Mouse (Mus musculus): ENCODE results near the gene Mrpl23.

Gene Mrpl23

GRCm38 (mm10) chr7:142552591-142553416 is 20.3 kb downstream of the Mrpl23 start:
- DNase-seq = no peak

- DNase-seq = no peak
Measured at GRCm38 (mm10) chr7:142553417-142554335, 21.2 kb downstream of the Mrpl23 start.

GRCm38 (mm10) chr7:142554625-142555024 is 22.1 kb downstream of the Mrpl23 start:
- no peak for DNase-seq

GRCm38 (mm10) chr7:142555366-142556088 is 23.0 kb downstream of the Mrpl23 start:
- no peak for DNase-seq

GRCm38 (mm10) chr7:142556089-142556476 is 23.6 kb downstream of the Mrpl23 start:
- no peak for DNase-seq

GRCm38 (mm10) chr7:142557696-142558095 is 25.2 kb downstream of the Mrpl23 start:
- no peak for DNase-seq

- no peak for DNase-seq
Measured at GRCm38 (mm10) chr7:142558511-142559146, 26.1 kb downstream of the Mrpl23 start.

GRCm38 (mm10) chr7:142559651-142560175 is 27.2 kb downstream of the Mrpl23 start:
- no peak for DNase-seq

GRCm38 (mm10) chr7:142560942-142561855 is 28.7 kb downstream of the Mrpl23 start:
- no peak for DNase-seq

GRCm38 (mm10) chr7:142561856-142562404 is 29.4 kb downstream of the Mrpl23 start:
- DNase-seq = no peak

GRCm38 (mm10) chr7:142563168-142563567 is 30.7 kb downstream of the Mrpl23 start:
- DNase-seq = no peak

GRCm38 (mm10) chr7:142564955-142565643 is 32.6 kb downstream of the Mrpl23 start:
- DNase-seq = peak; percentile 43

GRCm38 (mm10) chr7:142566512-142566911 is 34.0 kb downstream of the Mrpl23 start:
- DNase-seq = no peak

- no peak for DNase-seq
Measured at GRCm38 (mm10) chr7:142568985-142569384, 36.5 kb downstream of the Mrpl23 start.

GRCm38 (mm10) chr7:142570565-142570964 is 38.1 kb downstream of the Mrpl23 start:
- DNase-seq = no peak

GRCm38 (mm10) chr7:142571458-142572220 is 39.2 kb downstream of the Mrpl23 start:
- DNase-seq = no peak

GRCm38 (mm10) chr7:142572343-142572742 is 39.9 kb downstream of the Mrpl23 start:
- DNase-seq = no peak

- no peak for DNase-seq
Measured at GRCm38 (mm10) chr7:142572992-142573391, 40.5 kb downstream of the Mrpl23 start.

GRCm38 (mm10) chr7:142574155-142574660 is 41.7 kb downstream of the Mrpl23 start:
- DNase-seq = no peak
